Mouse (Mus musculus) stomach, postnatal 0 days (tissue): ENCODE results near the gene Fam78b. TPM values are rescaled to one million over a fixed set of nuclear protein-coding genes. Genes with fewer than 3 reads are reported as not detected.

Source experiments
- ATAC-seq: fragments of 200-750 bp; cut with Nextera tagmentation; 2 replicates; pipeline ENCODE4 v1.8.0; 2017; ENCODE audit not compliant: low FRiP score, low TSS enrichment
- DNase-seq: peaks from one replicate; pipeline ENCODE4 v3.0.0-alpha.2; 2016; ENCODE audit warnings: low spot score
- H3K27ac ChIP-seq: fragments of 300-500 bp; sonication (generic); replicated peaks from 2 replicates; pipeline ENCODE4 v1.5.1; 2014; ENCODE audit warnings: mild to moderate bottlenecking, control low read depth
- H3K27me3 ChIP-seq: fragments of 300-500 bp; sonication (generic); 2 replicates; pipeline ENCODE4 v1.6.1; 2014; ENCODE audit warnings: low read length; ENCODE audit not compliant: control insufficient read depth, insufficient read depth
- H3K36me3 ChIP-seq: fragments of 300-500 bp; sonication (generic); 2 replicates; pipeline ENCODE4 v1.6.1; 2014; ENCODE audit warnings: low read length, mixed read lengths; ENCODE audit not compliant: control insufficient read depth, insufficient read depth
- H3K4me1 ChIP-seq: fragments of 300-500 bp; sonication (generic); replicated peaks from 2 replicates; pipeline ENCODE4 v1.6.1; 2014; ENCODE audit warnings: antibody characterized with exemption; ENCODE audit not compliant: control insufficient read depth, insufficient read depth
- H3K4me2 ChIP-seq: fragments of 300-500 bp; sonication (generic); replicated peaks from 2 replicates; pipeline ENCODE4 v1.6.1; 2014; ENCODE audit warnings: low read depth, mild to moderate bottlenecking, control low read depth, moderate library complexity
- H3K4me3 ChIP-seq: fragments of 300-500 bp; sonication (generic); 2 replicates; pipeline ENCODE4 v1.5.1; 2014; ENCODE audit warnings: low read depth, low read length, control low read depth
- H3K9ac ChIP-seq: fragments of 300-500 bp; sonication (generic); 2 replicates; pipeline ENCODE4 v1.6.1; 2014; ENCODE audit warnings: mild to moderate bottlenecking, low read length, control low read depth, mixed read lengths
- H3K9me3 ChIP-seq: fragments of 300-500 bp; sonication (generic); 2 replicates; pipeline ENCODE4 v1.6.1; 2016; ENCODE audit warnings: low read length; ENCODE audit not compliant: control insufficient read depth
- CTCF ChIP-seq: IDR thresholded peaks from 2 replicates; pipeline ENCODE4 v1.5.1; 2016; ENCODE audit warnings: antibody characterized with exemption, low read depth, mild to moderate bottlenecking, moderate library complexity
- EP300 ChIP-seq: optimal IDR thresholded peaks from 2 replicates; pipeline ENCODE3; 2016; ENCODE audit warnings: antibody characterized with exemption
- WGBS: fragments of 180-500 bp; shearing (Covaris S2); extraction: QIAGEN DNeasy Blood & Tissue Kit; methylation state at CpG from one replicate; pipeline ENCODE4 v1.1.7; 2014; 5-methylcytosine and 5-hydroxymethylcytosine counted together
- polyA plus RNA-seq: library from polyadenylated mRNA; unstranded; fragments of >200 nt; fragmentation: Nextera tagmentation; extraction: Ambion mirVana; gene quantifications from 2 replicates; pipeline ENCODE4 v1.2.1, GENCODE M21; 2015

Gene Fam78b
- polyA plus RNA-seq, 1 experiment from 2014 or later = 0.36 TPM

- Histone ChIP-seq H3K4me1 (no peaks in the 10 kb centered on the region), H3K27me3 (peaks cover under 1% of the 10 kb centered on the region; the same call in 1 of the 2 replicates), H3K9ac (no peak overlapping the region), H3K27ac (no peak overlapping the region), H3K4me3 (no peak overlapping the region), H3K9me3 (no peaks in the 10 kb centered on the region), H3K36me3 (no peaks in the 10 kb centered on the region), H3K4me2 (no peak overlapping the region)
- DNase-seq (no peak), ATAC-seq (no peak)
- TF ChIP-seq CTCF (no peak), EP300 (no peak)
- 74% methylated on average over 6 of the region's 6 CpGs for WGBS
Measured at GRCm38 (mm10) chr1:167007341-167007740, 6.1 kb downstream of the Fam78b start.

GRCm38 (mm10) chr1:167010190-167010589 is 9.0 kb downstream of the Fam78b start:
- no peaks in the 10 kb centered on the region for H3K36me3 ChIP-seq
- no peaks in the 10 kb centered on the region for H3K4me1 ChIP-seq
- H3K4me3 ChIP-seq = no peak overlapping the region
- H3K27ac ChIP-seq = no peak overlapping the region
- TF ChIP-seq EP300 (no peak), CTCF (no peak)
- no peak for ATAC-seq
- H3K9ac ChIP-seq = no peak overlapping the region
- no peak overlapping the region for H3K4me2 ChIP-seq
- DNase-seq = no peak
- WGBS = 87% methylated on average over 9 of the region's 9 CpGs
- H3K9me3 ChIP-seq = no peaks in the 10 kb centered on the region
- H3K27me3 ChIP-seq = no peaks in the 10 kb centered on the region

GRCm38 (mm10) chr1:167011301-167011700 is 10.1 kb downstream of the Fam78b start:
- Histone ChIP-seq H3K9me3 (no peaks in the 10 kb centered on the region), H3K36me3 (no peaks in the 10 kb centered on the region), H3K4me3 (no peak overlapping the region), H3K27ac (no peak overlapping the region), H3K27me3 (no peaks in the 10 kb centered on the region), H3K9ac (no peak overlapping the region), H3K4me1 (no peaks in the 10 kb centered on the region), H3K4me2 (no peak overlapping the region)
- 39% methylated on average over 6 of the region's 6 CpGs for WGBS
- no peak for ATAC-seq
- TF ChIP-seq CTCF = no peak
- no peak for TF ChIP-seq EP300
- DNase-seq = no peak

GRCm38 (mm10) chr1:167012616-167013015 is 11.4 kb downstream of the Fam78b start:
- Histone ChIP-seq H3K4me2 (no peak overlapping the region), H3K4me3 (no peak overlapping the region), H3K36me3 (no peaks in the 10 kb centered on the region), H3K27ac (no peak overlapping the region), H3K4me1 (no peaks in the 10 kb centered on the region), H3K27me3 (no peaks in the 10 kb centered on the region), H3K9ac (no peak overlapping the region), H3K9me3 (no peaks in the 10 kb centered on the region)
- no peak for TF ChIP-seq EP300
- no peak for TF ChIP-seq CTCF
- 85% methylated on average over 8 of the region's 8 CpGs for WGBS
- ATAC-seq (no peak), DNase-seq (no peak)

GRCm38 (mm10) chr1:167013234-167013864 is 12.1 kb downstream of the Fam78b start:
- Histone ChIP-seq H3K4me1 (no peaks in the 10 kb centered on the region), H3K9ac (no peak overlapping the region), H3K27ac (no peak overlapping the region), H3K9me3 (no peaks in the 10 kb centered on the region), H3K27me3 (no peaks in the 10 kb centered on the region), H3K4me2 (no peak overlapping the region), H3K4me3 (no peak overlapping the region), H3K36me3 (no peaks in the 10 kb centered on the region)
- no peak; the same call in 1 of the 2 replicates for ATAC-seq
- no peak for DNase-seq
- 46% methylated on average over 7 of the region's 7 CpGs for WGBS
- no peak for TF ChIP-seq CTCF
- TF ChIP-seq EP300 = no peak

- Histone ChIP-seq H3K9me3 (no peaks in the 10 kb centered on the region), H3K4me2 (no peak overlapping the region), H3K4me3 (no peak overlapping the region), H3K27me3 (no peaks in the 10 kb centered on the region), H3K4me1 (no peaks in the 10 kb centered on the region), H3K36me3 (no peaks in the 10 kb centered on the region), H3K27ac (no peak overlapping the region), H3K9ac (no peak overlapping the region)
- DNase-seq (no peak), ATAC-seq (no peak)
- 59% methylated on average over 3 of the region's 3 CpGs for WGBS
- no peak for TF ChIP-seq EP300
- TF ChIP-seq CTCF = no peak
Measured at GRCm38 (mm10) chr1:167016269-167016668, 15.1 kb downstream of the Fam78b start.
